Mouse (Mus musculus): ENCODE data around the gene Pskh1.

DNA sequence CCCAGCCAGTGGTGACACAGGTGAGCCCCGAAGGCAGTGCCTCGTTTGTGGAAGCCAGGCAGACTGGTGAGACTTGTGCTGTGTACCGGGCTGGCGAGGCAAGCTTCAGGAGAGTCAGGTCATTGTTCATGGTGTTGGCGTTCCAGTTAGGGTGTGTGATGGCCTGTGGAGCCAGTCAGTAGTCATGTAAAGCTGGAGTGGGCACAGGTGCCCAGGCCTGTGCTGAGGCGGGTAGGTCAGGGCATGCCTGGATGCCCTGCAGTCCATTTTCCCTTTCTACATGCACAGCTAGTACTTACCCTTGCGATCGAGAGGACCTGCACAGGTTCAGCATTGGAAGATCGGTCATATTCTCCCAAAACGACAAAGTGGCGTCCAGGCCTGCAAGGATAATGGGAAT, 32.3 kb downstream of the Pskh1 start:
- no peak for TF ChIP-seq CTCF (IDR thresholded peaks at IDR 0.05; ENCODE audit: borderline replicate concordance, control insufficient read depth, extremely low read depth, insufficient read depth, low read length, poor library complexity)
- TF ChIP-seq POLR2A (IDR thresholded peaks at IDR 0.05; ENCODE audit: control insufficient read depth, extremely low read depth, insufficient read depth, low read length, poor library complexity): no peak

Measured in thymus, adult 2 months (tissue).